Mouse (Mus musculus) gastrocnemius, postnatal 14 days (tissue): ENCODE measurements around the gene Slpi. TPM values are rescaled to one million over a fixed set of nuclear protein-coding genes. Genes with fewer than 3 reads are reported as not detected.
A peak's percentile ranks its signal among the peaks of the same experiment; 100 is the strongest.

ENCODE experiments used
- DNase-seq: peaks from one replicate; pipeline ENCODE4 v3.0.0; 2021; ENCODE audit warnings: mixed read lengths
- intact Hi-C: fragments of 180-260 bp; cut with DNase I; formaldehyde crosslinking; loops from one replicate; pipeline ENCODE4 v1.15.1; 2025; ENCODE audit warnings: low total_unique reads
- long read RNA-seq, 2 experiments: library from polyadenylated mRNA; stranded (forward); transcript quantifications; one replicate each; pipeline ENCODE4 v2.0.0; 2021
- total RNA-seq, 2 experiments: library from RNA; stranded (reverse); gene quantifications; 2 replicates each; pipeline ENCODE4 v1.2.3; 2021

Gene Slpi
- total RNA-seq, result under 1 TPM; 0.64 to 0.66 TPM
- long read RNA-seq, experiment 1, result 0 reads
- long read RNA-seq, experiment 2, result 0 reads

- intact Hi-C loops, result loop anchor here (10.0 kb wide), 1 partner anchor 254 kb away; no protein-coding TSS in a partner anchor
- DNase-seq, result no peak
Measured at GRCm38 (mm10) chr2:164389020-164389419, at the start of gene Slpi. Gene Slpi (minus strand): TSS chr2:164389095.

DNA sequence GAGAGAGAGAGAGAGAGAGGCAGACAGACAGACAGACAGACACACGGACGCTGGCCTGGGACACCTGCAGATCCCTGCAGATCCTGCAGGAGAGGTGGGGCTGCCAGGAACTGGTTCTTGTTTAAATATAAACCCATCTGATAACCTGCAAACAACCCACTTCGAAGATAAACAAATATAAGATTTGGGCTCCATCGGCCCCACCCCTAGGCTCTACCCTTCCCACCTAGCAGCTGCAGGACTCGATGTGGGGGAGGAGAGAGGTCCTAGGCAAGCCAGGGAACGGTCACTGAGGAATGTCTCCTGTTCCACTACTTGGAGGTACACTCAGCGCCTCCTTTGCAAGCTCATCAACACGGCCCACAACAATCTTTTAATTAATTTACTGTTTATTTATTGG lies 49.4 kb upstream of the Slpi start:
- intact Hi-C loops, result no loop called here
- no peak for DNase-seq

DNA sequence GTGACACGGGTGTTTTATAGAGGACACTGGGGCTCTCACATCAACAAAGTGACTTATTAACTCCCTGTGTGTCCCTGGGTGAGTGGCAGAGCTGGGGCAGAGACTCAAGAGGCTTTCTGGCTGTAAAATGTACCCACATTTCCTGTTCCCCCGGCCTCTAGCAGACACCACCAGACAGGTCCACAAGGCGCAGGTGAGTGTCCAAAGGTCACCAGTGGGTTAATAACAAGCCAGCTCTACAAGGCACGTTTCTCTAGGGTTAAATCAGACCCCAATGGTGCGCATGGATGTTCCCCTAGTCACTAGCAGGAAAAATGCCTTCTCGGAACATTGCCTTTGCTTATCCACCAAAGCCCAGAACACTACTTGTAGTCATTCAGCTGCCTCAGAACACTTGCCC lies 48.8 kb upstream of the Slpi start:
- no peak for DNase-seq
- intact Hi-C loops, result no loop called here

- peak; percentile 44 for DNase-seq
- intact Hi-C loops, result no loop called here
Measured at GRCm38 (mm10) chr2:164436961-164437360, 48.1 kb upstream of the Slpi start.

- DNase-seq, result no peak
- intact Hi-C loops, result no loop called here
Measured at GRCm38 (mm10) chr2:164436215-164436913, 47.5 kb upstream of the Slpi start.

GRCm38 (mm10) chr2:164435216-164436090 lies 46.6 kb upstream of the Slpi start:
- intact Hi-C loops, result no loop called here

DNA sequence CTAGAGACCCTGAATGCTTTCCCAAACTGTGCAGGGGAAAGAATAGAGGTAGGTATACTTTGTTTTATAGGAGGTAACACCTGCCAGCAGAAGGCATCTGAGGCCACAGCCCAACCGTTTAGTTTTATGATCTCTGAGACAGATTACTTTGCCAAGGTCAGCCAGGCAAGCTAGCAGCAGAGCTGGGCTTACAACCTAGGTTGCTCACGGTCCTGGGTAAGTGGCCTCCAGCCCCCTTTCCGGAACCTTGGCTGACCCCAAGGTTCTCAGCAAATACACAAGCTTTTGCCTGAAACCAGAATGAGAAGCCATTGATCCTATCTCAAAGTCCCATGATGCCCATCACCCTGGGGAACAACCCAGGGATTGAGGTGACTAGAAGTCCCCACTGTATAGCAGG lies 45.8 kb upstream of the Slpi start:
- intact Hi-C loops, result no loop called here
- no peak for DNase-seq

More at GRCm38 (mm10) chr2:164435216-164436090, 46.6 kb upstream of the Slpi start:
- DNase-seq, result no peak

DNA sequence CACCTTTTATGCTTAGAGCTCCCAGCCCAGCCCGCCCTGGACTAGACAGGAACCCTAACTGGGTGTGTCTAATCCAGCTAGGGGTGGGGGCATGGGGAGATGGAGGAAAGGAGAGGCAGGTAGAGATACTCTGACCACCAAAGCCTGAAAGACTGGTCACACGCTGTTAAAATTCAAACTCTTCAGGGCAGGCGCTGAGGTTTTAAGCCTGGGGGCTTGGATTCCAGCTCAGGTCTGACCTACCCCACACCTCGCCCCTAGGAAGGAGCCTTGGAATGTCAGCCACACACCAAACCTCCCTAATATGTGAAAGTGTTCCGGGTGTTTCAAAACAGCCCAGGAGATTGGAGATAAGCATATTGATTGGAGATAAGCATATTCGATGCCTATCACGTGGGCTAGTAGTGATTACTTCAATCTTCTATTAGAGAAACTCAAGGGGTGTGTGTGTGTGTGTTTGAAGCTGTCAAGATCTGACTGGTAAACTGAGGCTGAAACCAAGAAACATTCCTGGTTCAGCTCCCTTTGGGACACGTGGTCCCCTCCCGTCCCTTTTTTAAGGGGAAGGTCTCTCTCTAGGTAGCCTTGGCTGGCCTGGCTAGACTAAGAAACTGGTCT lies 44.5 kb upstream of the Slpi start:
- intact Hi-C loops, result no loop called here
- DNase-seq, result no peak

DNA sequence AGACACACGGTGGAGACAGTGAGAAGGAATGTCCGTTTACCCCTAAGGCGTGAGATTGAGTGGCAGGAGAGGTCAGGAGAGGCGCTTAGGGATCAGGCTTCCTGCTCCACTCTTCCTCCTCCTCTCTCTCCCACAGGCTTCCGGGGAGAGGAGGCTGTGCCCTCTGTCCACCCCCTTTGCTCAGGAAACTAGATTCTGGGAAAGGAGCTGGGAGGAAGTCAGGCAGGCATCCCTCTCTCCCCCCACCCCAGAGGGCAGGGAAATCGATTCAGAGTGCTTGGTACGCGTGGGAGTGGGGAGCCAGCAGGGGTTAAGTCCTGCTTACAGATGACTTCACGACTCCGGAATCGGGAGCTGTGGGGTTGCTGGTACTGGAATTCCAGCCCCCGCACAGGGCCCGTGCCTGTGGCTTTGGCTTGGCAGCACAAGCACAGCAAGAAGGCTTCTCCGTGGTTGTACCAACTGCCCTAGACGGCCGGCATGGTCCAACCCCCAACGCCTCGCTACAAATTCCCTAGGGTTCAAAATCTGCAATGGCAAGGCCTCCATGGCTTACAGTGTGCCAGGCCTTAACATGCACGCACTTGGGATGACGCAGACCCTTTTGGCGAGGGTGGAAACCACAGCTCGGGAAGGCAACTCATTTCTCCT lies 43.8 kb upstream of the Slpi start:
- intact Hi-C loops, result no loop called here
- peak; percentile 50 for DNase-seq

- intact Hi-C loops, result no loop called here
- no peak for DNase-seq
Measured at GRCm38 (mm10) chr2:164431676-164432465, 43.0 kb upstream of the Slpi start.

- intact Hi-C loops, result no loop called here
- no peak for DNase-seq
Measured at GRCm38 (mm10) chr2:164430697-164431096, 41.8 kb upstream of the Slpi start.

GRCm38 (mm10) chr2:164429881-164430615 lies 41.2 kb upstream of the Slpi start:
- no peak for DNase-seq
- intact Hi-C loops, result no loop called here

GRCm38 (mm10) chr2:164428451-164428850 lies 39.6 kb upstream of the Slpi start:
- no peak for DNase-seq
- intact Hi-C loops, result no loop called here

DNA sequence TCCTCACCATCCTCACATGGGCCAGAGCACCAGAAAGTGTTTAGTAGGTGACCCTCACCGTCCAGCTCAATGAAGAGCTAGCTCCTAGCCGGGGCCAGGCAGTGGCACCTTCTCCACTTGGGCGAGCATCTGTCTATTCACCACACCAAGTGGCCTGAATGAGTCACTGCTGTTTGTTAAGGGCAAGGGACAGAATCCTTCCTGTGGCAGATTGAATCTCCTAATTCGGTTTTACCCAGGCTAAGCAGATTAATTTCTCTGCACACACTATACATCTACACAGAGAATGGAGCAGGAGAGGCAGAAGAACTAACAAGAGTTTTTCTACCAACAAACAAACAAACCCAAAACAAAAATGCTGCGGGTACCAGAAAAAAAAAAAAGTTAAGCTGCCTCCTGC lies 38.1 kb upstream of the Slpi start:
- intact Hi-C loops, result no loop called here
- no peak for DNase-seq

DNA sequence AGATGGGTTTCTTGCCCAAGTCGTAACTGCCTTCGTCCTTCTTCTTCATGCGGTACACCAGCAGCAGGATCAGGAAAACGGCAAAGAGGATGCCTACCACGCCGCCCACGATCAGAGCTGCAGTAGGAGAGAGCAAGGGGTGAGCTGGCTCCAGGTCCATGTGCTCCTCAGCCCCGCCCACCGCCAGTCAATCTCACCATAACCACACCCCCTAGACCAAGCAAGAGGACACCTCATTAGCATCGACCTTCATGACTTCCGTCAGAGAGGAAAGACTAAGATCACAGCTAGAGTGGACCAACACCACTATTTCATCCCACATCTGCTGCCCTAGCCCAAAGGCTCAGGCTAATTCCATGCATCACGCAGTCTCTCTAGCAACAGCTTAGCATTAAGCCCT lies 37.2 kb upstream of the Slpi start:
- intact Hi-C loops, result no loop called here
- no peak for DNase-seq

GRCm38 (mm10) chr2:164425401-164425800 lies 36.5 kb upstream of the Slpi start:
- no peak for DNase-seq
- intact Hi-C loops, result no loop called here

- intact Hi-C loops, result no loop called here
- no peak for DNase-seq
Measured at GRCm38 (mm10) chr2:164424406-164424805, 35.5 kb upstream of the Slpi start.

DNA sequence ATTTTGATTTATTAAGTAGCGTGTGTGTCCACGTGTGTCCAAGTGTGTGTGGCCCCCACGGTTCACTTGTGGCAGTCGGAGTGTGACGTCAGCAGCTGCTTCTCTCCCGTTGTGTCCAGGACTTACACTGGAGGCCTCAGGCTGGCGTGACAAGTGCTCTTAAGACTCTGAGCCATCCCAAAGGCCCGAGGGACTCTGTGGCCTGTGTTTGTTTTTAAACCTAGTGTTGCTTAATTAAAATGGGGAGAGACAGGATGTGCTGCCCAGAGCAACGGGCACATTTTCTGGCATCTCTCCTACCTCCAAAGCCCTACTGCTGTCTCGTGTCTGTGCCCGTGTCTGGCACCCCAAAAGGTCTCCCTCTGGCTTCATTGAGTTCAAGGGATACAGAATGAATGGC lies 34.6 kb upstream of the Slpi start:
- intact Hi-C loops, result no loop called here
- no peak for DNase-seq
